Mouse (Mus musculus) telencephalon, adult 2 months (tissue): ENCODE measurements around the gene Crygd.
"Not testable (repeated sequence)": the region's sequence is repeated elsewhere in the genome, so short reads cannot be mapped to it uniquely, and the experiment has no call there.

ENCODE experiments used
- DNase-seq: peaks from one replicate; pipeline ENCODE4 v3.0.0-alpha.2; 2011; ENCODE audit warnings: low read depth, low spot score

Crygd gene

GRCm38 (mm10) chr1:65063352-65063751 lies at the start of gene Crygd:
Gene Crygd, minus strand, starts transcription at chr1:65063452.
- DNase-seq = no peak

- DNase-seq = no peak
These were observed 49.5 kb upstream of the Crygd start for GRCm38 (mm10) chr1:65112807-65113196.

GRCm38 (mm10) chr1:65112031-65112806 lies 49.0 kb upstream of the Crygd start:
- DNase-seq = peak; percentile 74

- DNase-seq = no peak
These were observed 46.6 kb upstream of the Crygd start for GRCm38 (mm10) chr1:65109756-65110435.

- no peak for DNase-seq
These were observed 45.9 kb upstream of the Crygd start for GRCm38 (mm10) chr1:65109196-65109595.

- no peak for DNase-seq
These were observed 44.5 kb upstream of the Crygd start for GRCm38 (mm10) chr1:65107654-65108279.

- DNase-seq = no peak
These were observed 40.0 kb upstream of the Crygd start, which contains the start of gene Cryga for GRCm38 (mm10) chr1:65103273-65103672. Gene Cryga, minus strand, starts transcription at chr1:65103373.

GRCm38 (mm10) chr1:65096953-65097352 lies 33.7 kb upstream of the Crygd start:
- DNase-seq = no peak

- DNase-seq = peak; percentile 9
These were observed 28.3 kb upstream of the Crygd start for GRCm38 (mm10) chr1:65091566-65091965.

- DNase-seq = no peak
These were observed 27.1 kb upstream of the Crygd start for GRCm38 (mm10) chr1:65090370-65090769.

- DNase-seq = no peak
These were observed 25.5 kb upstream of the Crygd start for GRCm38 (mm10) chr1:65088567-65089356.

- no peak for DNase-seq
These were observed 18.9 kb upstream of the Crygd start, which contains the start of gene Crygb for GRCm38 (mm10) chr1:65082188-65082587. Gene Crygb, minus strand, starts transcription at chr1:65082288.

GRCm38 (mm10) chr1:65075607-65076006 lies 12.4 kb upstream of the Crygd start:
- DNase-seq = no peak

GRCm38 (mm10) chr1:65073589-65073988 lies 10.3 kb upstream of the Crygd start, which contains the start of gene Crygc:
Gene Crygc, minus strand, starts transcription at chr1:65073689.
- DNase-seq = no peak

GRCm38 (mm10) chr1:65067842-65068241 lies 4.6 kb upstream of the Crygd start:
- no peak for DNase-seq

GRCm38 (mm10) chr1:65064201-65064600 lies 949 bp upstream of the Crygd start:
- no peak for DNase-seq

- no peak for DNase-seq
These were observed 11.1 kb downstream of the Crygd start for GRCm38 (mm10) chr1:65052140-65052539.

GRCm38 (mm10) chr1:65051696-65052095 lies 11.6 kb downstream of the Crygd start:
- DNase-seq = no peak

- DNase-seq = not testable (repeated sequence)
These were observed 12.3 kb downstream of the Crygd start, which contains the start of gene Cryge for GRCm38 (mm10) chr1:65050952-65051351. Gene Cryge, minus strand, starts transcription at chr1:65051149.

- DNase-seq = no peak
These were observed 14.5 kb downstream of the Crygd start for GRCm38 (mm10) chr1:65048781-65049180.

- DNase-seq = peak; percentile 8
These were observed 16.7 kb downstream of the Crygd start for GRCm38 (mm10) chr1:65046401-65047109.
